Mouse (Mus musculus) kidney, postnatal 4 days (tissue): ENCODE data around the gene Rps17.
A peak's percentile ranks its signal among the peaks of the same experiment; 100 is the strongest.

Source experiments
- DNase-seq, 2 experiments: peaks; one replicate each; pipeline ENCODE4 v3.0.0; 2021; ENCODE audit warnings: mixed read lengths in 2 of 2

Gene Rps17

GRCm38 (mm10) chr7:81331851-81332250 lies 13.2 kb downstream of the Rps17 start:
- no peak for DNase-seq

GRCm38 (mm10) chr7:81330767-81331166 lies 14.3 kb downstream of the Rps17 start:
- DNase-seq = no peak

- no peak for DNase-seq
Measured at GRCm38 (mm10) chr7:81327661-81328060, 17.4 kb downstream of the Rps17 start.

- no peak for DNase-seq
Measured at GRCm38 (mm10) chr7:81326859-81327258, 18.2 kb downstream of the Rps17 start.

- no peak for DNase-seq
Measured at GRCm38 (mm10) chr7:81326043-81326442, 19.0 kb downstream of the Rps17 start.

GRCm38 (mm10) chr7:81321776-81322175 lies 23.3 kb downstream of the Rps17 start:
- no peak for DNase-seq

GRCm38 (mm10) chr7:81319749-81320148 lies 25.3 kb downstream of the Rps17 start:
- peak; percentile 24 to 45 for DNase-seq

GRCm38 (mm10) chr7:81315583-81315982 lies 29.5 kb downstream of the Rps17 start:
- DNase-seq = peak in 1 of 2 experiments; percentile 27

GRCm38 (mm10) chr7:81311581-81311980 lies 33.5 kb downstream of the Rps17 start:
- no peak for DNase-seq

- no peak for DNase-seq
Measured at GRCm38 (mm10) chr7:81311130-81311529, 33.9 kb downstream of the Rps17 start.

GRCm38 (mm10) chr7:81309247-81309646 lies 35.8 kb downstream of the Rps17 start:
- no peak for DNase-seq

GRCm38 (mm10) chr7:81307735-81308134 lies 37.3 kb downstream of the Rps17 start:
- DNase-seq = no peak

- no peak for DNase-seq
Measured at GRCm38 (mm10) chr7:81304675-81305074, 40.4 kb downstream of the Rps17 start.

- DNase-seq = no peak
Measured at GRCm38 (mm10) chr7:81304100-81304499, 41.0 kb downstream of the Rps17 start.

- DNase-seq = peak; percentile 26 to 40
Measured at GRCm38 (mm10) chr7:81303682-81304081, 41.4 kb downstream of the Rps17 start.

GRCm38 (mm10) chr7:81301323-81301722 lies 43.7 kb downstream of the Rps17 start:
- peak in 1 of 2 experiments; percentile 18 for DNase-seq

- no peak for DNase-seq
Measured at GRCm38 (mm10) chr7:81298206-81298605, 46.8 kb downstream of the Rps17 start.

- no peak for DNase-seq
Measured at GRCm38 (mm10) chr7:81295169-81295568, 49.9 kb downstream of the Rps17 start.
